Mouse (Mus musculus) kidney, postnatal 10 days (tissue): ENCODE measurements around the gene Myo5c.

Experiments used
- DNase-seq: peaks from one replicate; pipeline ENCODE4 v3.0.0; 2021; ENCODE audit warnings: mixed read lengths

Myo5c gene

DNA sequence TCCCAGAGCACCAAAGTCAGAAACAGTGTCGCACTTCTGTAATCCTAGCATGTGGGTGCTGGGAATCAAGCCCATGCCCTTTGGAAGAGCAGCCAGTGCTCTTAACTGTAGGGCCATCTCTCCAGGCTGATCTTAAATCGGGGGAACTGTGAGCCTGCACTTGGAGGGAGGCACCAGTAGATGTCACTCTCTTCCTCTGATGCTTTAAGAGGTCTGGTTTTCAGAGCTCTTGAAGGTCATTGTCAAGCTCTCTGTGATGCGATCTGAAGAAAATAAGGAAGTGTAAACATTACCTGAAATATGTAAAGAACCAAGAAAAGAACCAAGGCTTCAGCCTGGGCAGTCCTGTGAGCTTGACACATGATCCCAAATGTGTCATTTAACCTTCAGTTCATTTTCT lies 51.0 kb downstream of the Myo5c start:
- DNase-seq: peak; percentile 58

DNA sequence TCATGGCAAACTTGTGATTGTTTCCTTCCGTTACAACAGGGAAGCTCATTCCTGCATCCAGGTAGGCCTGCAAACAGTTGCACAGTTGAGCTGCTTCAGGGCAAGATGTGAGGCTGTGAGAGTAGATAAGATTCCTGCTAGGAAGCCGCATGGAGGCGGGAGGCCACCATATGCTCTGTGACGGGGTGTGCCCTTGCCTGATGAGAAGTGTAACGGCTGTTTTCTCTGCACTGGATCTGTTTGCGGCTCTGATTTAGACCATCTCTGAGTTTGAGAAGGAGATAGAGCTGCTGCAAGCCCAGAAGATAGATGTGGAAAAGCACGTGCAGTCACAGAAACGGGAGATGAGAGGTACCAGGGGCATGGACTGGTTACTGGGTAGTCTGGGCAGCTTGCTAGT lies 51.8 kb downstream of the Myo5c start:
- DNase-seq: no peak

DNA sequence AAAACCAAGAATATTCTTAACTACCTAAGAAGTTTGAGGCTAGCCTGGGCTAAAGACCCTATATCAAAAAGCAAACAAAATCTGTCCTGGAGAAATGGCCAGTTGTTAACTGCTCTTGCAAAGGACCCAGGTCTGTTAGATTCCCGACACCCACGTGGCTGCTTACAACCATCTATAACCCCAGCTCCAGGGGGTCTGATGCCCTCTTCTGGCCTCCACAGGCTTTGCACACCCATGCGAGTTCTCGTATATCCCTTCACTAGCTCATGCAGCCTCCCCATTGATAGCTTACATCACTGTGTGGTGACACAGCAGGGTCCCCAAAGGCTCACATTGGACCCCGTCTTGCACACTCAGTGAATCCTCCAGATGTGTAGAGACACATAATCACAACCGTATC lies 53.5 kb downstream of the Myo5c start:
- DNase-seq: no peak

DNA sequence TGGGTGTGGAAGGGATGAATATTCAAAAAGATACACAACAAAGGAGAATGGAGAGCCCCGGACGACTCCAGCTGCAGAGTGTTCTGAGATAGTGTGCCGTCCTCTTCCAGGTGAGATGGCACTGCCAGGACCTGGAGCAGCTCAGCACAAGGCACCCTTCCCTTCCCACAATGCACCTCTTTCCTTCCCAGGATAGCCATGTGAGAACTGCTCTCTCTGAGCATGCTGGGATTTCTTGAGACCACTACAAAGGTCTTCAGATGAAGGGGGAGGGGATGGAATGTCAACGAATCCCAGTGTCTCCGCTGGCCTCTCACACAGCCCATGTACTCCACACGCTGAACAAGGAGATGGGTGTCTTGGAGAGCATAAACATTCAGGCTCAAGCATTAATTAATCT lies 55.8 kb downstream of the Myo5c start:
- DNase-seq: no peak

DNA sequence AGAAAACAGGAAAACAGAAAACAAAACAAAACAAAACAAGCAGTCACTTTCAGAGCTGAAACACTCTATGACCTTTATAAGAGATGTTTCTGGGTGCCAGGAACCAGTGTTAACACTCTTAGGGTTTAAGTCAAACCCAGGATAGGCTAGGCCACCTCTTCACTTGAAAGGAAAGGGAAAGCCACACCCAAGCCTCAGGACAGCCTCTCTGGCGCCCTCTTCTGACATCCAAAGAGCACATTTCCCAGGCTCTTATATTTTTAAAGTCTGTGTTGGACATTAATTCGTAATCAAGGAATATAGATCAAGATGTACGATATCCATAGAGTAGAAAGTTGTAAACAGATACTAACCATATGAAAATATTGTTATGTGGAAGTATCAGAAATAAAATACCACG lies 57.7 kb downstream of the Myo5c start:
- DNase-seq: peak; percentile 29

DNA sequence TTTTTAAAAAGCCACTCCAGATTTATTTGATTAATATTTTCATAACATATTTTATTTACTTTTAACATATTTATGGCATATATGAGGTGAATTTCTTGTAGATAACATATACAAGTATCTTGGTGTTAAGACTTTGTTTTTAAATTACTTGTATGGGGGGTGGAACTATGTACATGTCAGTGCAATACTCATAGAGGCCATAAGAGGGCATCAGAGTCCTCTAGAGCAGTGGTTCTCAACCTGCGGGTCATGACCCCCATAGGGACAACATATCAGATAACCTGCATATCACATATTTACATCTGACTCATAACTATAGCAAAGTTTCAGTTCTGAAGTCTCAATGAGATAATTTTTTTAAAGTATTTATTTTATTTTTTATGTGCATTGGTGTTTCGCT lies 67.5 kb downstream of the Myo5c start:
- no peak for DNase-seq

DNA sequence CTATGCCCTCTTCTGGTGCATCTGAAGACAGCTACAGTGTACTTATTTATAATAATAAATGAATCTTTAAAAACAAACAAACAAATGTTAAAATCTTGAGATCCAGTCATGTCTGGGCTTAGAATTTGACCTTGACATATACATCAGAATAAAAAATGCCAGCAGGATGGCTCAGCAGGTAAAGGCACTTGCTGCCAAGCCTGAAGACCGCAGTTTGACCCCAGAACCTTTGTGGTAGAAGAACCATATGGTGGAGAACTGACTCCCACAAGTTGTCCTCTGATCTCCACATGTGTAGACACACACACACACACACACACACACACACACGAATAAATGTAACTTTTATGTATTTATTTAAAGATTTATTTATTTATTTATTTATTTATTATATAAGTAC lies 71.2 kb downstream of the Myo5c start:
- DNase-seq: no peak

DNA sequence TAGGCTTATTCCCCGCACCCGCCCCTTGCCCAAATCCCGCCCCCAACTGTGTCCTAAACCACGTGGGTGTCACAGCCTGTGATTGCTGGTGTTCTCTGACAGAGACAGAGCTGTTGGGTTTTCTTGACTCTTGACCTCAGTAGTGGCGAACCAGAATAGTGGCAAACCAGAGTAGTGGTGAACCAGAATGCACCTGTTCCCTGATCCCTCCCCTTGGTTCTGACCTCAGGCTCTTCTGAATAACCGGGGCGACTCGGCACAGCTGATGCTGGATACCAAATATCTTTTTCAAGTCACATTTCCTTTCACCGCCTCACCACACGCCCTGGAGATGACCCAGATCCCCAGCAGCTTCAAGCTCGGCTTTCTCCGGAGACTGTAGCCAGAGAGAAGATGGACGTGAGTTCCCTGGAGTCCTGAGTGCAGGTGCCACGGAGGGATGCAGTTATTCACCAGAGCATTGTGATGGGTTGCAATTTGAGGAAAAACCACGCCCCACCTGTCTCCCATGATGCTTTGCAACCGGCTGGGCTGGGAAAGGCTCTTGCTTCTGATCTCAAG lies 72.0 kb downstream of the Myo5c start:
- DNase-seq: no peak

DNA sequence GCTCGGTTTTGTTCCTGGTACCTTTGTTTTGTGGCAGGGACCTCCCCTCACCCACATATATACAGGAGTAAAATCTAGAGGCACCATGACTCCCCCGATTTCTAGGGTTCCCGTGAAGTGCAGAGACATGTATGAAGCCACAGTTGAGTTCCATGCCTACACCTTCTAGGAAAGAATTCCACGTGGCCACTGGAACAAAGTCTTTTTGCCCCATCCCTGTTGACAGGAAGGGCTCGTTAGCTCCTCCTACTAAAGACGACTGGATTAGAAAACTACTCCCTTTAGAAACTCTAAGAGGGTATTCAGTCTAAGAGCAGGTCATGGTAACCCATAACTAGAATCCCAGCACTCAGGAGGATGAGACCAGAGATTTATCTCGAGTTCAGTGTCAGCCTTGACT lies 72.5 kb downstream of the Myo5c start:
- no peak for DNase-seq

DNA sequence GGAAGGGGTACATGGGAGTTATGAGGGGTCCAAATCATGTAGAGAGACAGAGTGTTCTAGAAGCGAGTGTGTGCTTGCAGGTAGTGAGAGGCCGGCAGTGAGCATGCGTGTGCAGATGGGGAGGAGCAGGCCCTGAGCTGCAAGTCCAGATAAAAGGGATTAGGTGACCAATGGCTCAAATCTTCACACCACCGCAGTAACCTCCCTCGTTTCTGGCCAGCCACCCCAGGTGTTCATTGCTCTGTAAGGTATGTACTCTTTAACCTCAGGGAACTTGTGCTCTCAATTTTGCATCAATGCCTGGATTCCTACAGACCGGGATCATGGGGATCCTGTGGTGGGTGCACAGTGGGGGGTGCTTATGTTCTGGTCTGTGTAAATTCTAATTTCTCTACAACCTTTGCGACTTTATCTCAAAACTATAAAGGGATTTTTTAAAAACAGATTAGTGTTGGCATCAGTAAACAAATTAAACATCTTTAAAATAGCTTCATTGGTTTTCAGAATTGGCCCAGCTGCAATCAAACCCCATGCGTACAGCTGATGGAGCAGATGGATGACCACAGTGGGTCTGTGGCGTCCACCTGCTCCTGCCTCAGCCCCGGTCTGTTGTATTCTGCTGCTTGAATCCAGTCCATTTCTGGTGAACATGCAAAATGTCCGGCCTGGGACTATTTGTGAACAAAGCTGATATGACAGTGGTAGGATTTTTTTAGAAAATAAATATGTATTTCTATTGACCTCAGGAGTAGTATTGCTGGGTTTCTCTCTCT lies 74.5 kb downstream of the Myo5c start, which contains the start of gene Gnb5:
Gnb5 (plus strand) TSS at position 163 of the 773 bp plus-strand sequence.
- no peak for DNase-seq

DNA sequence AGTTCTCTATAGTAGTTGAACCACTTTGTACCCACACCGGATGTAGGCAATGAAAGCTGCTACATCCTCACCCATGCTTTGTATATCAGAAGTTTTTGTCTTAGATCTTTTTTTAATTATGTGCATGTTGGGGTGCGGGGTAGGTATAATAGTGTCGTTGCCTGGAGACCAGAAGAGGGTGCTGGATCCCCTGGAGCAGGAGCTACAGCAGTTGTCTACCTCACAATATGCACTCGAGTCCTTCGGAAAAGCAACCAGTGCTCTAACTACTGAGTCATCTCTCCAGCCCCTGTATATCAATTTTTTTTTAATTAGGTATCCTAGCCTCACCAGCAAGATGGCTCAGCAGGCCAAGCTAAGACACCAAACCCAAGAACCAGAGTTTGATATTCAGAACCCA lies 75.2 kb downstream of the Myo5c start:
- DNase-seq: no peak

DNA sequence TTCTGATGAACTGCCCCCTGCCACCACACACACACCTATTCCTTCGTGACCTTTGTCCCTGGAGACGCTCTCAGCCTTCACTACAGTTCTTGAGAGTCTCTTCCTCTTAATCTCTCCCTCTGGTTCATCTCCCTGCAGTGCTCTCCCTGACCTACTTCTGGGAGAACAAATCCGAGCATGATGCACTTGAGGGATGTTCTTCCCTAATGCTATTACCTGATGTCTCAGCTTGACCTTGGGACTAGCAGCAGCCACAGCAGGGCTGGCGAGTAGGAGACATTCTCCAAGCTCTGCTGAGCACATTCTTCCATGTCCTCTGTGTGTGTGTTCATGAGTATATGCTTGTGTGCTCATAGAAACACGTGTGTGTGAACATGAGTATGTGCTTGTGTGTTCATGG lies 76.8 kb downstream of the Myo5c start:
- no peak for DNase-seq

DNA sequence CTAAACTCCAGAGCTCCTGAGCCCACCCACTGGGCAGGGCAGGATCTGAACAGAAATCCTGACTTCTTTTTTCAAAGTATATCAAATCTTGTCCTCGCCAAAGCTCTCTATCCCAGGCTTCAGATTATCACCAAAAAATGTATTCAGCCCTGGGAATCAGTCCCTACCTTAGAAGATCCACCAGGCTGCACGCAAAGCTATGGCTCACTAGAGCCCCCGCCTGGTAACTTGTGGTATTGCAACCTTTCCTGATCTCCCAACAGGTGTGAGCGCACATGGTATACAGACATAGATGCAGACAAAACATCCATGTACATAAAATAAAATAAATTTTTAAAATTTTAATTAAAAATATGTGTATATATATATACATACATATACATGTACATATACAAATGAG lies 80.2 kb downstream of the Myo5c start:
- DNase-seq: peak; percentile 87

DNA sequence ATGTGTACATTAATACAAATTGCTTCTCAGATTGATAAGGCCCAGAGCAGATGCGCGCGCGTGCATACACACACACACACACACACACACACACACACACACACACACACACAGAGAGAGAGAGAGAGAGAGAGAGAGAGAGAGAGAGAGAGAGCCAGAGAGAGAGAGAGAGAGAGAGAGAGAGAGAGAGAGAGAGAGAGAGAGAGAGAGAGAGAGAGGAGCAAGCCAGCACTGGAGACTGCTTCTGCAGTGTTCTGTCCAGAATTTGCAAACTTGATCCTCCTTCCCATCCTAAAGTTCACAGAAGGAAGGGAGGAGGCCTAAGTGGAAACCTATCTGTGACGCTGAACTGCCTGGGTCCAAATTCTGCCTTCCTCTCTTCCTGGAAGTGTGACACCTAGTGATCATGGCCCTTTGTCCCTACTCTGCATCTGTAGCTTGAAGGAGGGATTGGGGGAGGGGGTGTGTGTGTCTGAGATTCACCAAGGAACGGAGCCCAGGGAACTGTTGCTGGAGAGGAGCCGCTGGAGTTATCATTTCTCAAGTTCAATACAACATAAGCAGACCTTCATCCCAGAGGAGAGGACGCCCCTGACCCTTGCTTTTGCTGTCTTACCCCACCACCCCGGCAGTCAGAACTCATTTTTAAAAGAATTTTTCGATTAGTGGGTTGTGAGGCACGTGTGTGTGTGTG lies 81.5 kb downstream of the Myo5c start:
- no peak for DNase-seq

DNA sequence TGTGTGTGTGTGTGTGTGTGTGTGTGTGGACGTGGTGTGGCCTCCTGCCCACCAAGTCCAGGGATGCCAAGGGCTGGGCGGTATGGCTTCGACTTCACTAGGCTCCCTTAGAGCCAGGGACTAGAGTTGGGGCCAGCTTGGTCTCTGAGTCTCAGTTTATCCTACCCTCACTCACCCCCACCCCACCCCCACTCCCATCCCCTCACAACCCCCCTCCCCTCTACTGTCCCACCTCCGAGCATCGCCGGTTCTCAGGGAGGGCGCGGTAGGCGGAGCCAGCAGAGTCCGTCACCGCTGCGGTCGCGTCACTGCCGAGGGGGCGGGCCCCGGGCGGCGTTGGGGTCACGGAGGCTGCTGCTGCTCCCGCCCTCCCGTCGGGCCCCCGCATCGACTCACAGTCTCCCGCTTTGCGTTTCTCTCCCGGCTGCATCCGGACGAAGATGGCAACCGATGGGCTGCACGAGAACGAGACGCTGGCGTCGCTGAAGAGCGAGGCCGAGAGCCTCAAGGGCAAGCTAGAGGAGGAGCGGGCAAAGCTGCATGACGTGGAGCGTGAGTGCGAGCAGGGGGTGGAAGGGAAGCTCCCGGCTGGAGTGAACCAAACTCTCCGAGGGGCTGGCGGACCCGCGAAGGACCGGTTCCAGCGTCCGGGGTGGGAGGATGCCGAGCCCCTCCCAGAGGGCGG lies 82.2 kb downstream of the Myo5c start:
- peak; percentile 89 for DNase-seq

DNA sequence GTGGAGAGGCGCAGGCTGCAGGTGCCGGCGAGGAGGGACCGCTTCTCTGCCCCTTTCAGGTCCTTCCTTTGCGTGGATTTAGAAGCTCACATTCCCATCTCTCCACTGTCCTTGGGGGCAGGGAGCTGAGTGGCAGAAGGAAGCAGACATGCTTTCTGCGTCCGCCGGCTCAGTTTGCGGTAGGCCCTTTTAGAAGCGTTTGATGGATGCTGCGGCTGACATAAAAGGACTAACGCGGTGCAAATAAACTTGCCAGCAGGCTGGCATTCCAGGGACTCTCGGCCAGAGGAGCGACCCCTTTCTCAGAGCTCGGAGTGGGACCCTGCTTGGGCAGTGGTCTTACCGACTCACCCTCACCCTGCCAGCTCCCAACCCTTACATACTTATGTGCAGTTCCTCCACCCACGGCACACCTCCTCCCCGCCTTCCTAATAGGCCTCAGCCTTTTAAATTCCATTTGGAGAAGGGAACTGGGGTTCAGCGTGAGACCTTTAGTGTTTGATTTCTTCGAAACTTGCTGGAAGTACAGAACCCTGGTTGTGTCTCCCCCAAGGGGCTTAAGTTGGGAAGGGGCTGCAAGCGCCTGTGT lies 82.8 kb downstream of the Myo5c start:
- DNase-seq: peak; percentile 20

DNA sequence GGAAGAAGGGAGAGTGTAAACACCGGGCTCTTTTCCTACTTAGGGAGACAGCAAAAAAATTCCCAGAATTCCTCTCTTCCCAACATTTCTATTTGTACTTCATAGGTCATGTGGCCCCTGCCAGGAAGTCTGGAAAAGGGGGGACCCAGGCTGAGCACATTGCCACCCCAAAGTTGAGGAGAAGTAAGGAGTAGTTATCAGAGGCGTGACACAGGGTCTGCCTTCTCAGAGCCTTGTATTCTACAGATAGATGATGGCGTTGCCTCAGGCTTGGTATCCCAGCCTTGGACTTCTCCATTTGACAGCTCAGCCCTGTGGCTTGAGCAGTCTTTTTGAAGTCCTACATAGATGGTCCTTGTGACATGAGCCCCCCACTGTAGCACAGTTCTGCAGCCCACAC lies 83.4 kb downstream of the Myo5c start:
- no peak for DNase-seq

DNA sequence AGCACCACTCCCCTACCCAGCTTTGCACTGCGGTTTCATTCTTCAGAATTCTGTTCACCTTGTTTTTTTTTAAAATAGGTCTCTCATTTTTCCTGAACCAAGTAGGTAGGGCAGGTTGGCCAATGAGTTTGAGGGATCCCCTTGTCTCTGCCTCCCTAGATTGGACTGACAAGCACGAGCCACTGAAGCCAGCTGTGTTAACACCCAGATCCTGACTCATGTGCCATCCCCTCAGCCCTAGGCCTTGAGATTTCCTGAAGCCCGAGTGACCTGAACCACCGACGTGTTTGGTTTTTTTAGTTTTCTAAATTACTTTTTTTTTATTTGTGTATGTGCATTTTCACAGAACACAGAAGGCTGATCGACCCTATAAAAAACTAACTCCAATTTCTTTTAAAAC lies 85.0 kb downstream of the Myo5c start:
- no peak for DNase-seq

DNA sequence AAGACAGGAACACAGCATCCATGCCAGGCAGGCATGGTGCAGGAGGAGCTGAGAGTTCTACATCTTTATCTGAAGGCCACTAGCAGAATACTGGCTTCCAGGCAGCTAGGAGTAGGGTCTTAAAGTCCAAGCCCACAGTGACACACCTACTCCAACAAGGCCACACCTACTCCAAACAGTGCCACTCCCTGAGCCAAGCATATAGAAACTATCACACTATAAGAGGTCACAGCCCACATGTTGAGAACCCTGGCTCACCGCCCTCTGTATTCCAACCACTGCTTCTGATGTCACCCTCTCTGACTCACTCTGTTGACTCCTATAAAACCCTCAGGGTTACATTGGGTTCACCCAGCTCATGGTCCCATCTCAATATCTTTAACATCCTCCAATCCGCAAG lies 86.4 kb downstream of the Myo5c start:
- DNase-seq: no peak

DNA sequence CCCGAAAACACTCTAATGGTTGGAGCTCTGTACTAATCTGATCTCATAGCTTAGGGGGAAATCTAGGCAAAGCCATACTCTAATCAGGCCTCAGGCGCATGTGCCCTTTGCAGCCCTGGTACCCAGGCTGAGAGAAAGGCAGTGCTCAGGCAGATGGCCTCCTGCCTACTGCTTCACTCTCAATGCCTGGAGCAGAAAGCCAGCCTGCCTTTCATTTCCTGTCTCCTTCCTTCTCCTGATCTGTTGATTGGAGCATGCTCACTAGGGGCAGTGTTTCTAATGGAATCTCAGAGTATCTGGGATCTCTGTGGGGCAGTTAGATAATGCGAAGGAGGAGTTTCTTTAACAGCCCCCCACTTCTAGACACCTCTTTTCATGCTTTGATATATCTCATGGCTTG lies 87.5 kb downstream of the Myo5c start:
- no peak for DNase-seq

DNA sequence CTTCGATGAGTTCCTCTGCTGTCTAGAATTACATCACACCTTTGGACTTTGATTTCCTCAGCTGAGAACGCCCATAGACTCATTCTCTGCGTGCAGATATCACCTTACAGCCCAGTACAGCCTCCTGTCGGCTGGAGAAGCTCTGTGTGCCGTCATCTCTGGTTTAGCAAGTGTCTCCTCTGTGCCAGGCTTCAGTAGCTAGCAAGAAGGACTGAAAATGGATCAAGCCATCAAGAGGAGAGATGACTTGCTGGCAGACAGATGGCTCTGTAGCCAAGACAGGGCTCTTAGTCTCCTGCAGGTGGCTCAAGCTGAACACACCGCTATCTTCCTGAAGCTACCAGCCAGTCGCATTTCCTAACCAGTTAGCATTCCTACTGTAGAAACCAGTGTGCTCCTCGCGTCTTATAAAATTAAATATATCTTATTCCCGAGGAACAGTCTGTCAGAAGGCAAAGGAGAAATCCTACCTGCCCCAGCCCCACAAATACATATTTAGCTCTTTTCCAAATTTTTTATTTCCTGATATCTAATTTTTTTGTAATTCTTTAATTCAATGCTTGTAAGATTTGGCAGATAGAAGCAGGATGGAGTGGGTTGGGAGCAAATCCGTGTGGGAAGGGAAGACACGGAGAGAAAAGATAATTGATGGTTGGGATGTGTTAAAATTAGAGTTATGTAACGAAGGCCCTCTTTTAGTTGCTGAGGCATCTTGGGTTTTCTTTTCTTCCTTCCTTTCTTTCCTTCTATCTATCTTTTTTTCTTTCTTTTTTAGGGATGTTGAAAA lies 90.5 kb downstream of the Myo5c start:
- no peak for DNase-seq

DNA sequence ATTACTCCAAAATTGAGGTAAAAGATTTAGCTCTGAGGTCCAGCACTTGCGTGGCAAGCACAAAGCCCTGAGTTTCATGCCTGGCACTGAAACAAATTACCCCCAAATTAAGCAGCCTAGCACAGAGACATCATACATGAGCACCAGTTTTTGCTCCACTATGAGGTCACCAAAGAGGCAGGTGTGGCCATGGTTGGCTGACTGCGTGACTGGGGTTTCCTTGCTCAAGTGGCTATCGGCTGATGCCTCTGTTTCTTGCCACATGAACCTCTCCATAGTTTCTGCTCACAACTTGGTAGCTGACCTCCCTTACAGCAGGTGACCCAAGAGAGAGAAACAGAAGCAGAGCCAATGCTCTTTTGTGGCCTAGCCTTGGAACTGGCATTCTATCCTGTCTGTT lies 96.2 kb downstream of the Myo5c start:
- no peak for DNase-seq

DNA sequence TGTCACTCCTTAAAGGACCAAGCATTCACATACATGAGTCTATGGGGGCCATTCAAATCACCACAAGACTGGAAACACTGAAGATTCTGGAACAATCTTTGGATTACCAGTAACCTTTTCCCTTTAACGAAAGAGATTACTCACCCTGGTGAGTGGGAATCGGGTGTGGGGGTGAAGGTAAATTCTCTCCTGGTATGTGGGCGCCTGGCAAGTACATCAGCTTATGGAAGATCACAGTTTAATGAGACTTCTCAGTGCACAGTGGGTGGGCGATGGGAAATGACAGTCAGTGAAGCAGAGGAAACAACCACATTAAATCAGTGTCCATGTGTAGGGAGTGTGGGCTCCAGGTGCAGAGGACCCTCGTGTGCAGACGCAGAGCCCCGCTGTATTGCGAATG lies 99.0 kb downstream of the Myo5c start:
- no peak for DNase-seq
